Mouse (Mus musculus): Measurements from ENCODE around the gene Hmbs. TPM values are rescaled to one million over a fixed set of nuclear protein-coding genes. Genes with fewer than 3 reads are reported as not detected.

Hmbs gene
- total RNA-seq, 2 experiments from 2014 or later: 21.9 to 29.1 TPM

GRCm38 (mm10) chr9:44288076-44288958 lies 55.7 kb downstream of the Hmbs start, which contains the start of gene Abcg4:
Gene Abcg4 (minus strand): TSS chr9:44288615.
- Histone ChIP-seq H3K4me3 (peak within 1 kb of the TSS; percentile 78), H3K27ac (peak within 1 kb of the TSS; percentile 46)
- intact Hi-C loops (cut with DNase I): no loop called here
- no peak for TF ChIP-seq CTCF (IDR thresholded peaks at IDR 0.05)
- DNase-seq: peak; percentile 43

GRCm38 (mm10) chr9:44287401-44288075 lies 56.5 kb downstream of the Hmbs start:
- DNase-seq: peak; percentile 48
- no peak for TF ChIP-seq CTCF (IDR thresholded peaks at IDR 0.05)
- H3K4me3 ChIP-seq: peak overlapping the region; percentile 78
- intact Hi-C loops (cut with DNase I): no loop called here
- H3K27ac ChIP-seq: peak overlapping the region; percentile 46

GRCm38 (mm10) chr9:44287003-44287400 lies 57.0 kb downstream of the Hmbs start:
- TF ChIP-seq CTCF (IDR thresholded peaks at IDR 0.05): no peak
- DNase-seq: no peak
- intact Hi-C loops (cut with DNase I): no loop called here
- peak overlapping the region; percentile 78 for H3K4me3 ChIP-seq
- no peak overlapping the region for H3K27ac ChIP-seq

Small RNA genes lying within 50 kb of the gene (microRNA-seq; reads per million reads assigned to microRNA genes)
- gene Gm44335: not detected

Other genes starting within 250 kb of the Hmbs start
- not detected for gene Mfrp, start 242.5 kb downstream of the Hmbs start, total RNA-seq (2021)
- gene C1qtnf5, start 237.0 kb downstream of the Hmbs start, total RNA-seq (2021): 1 to 10 TPM; 2.5 to 7.6 TPM
- gene Gm49380, start 230.7 kb downstream of the Hmbs start, total RNA-seq (2021): 1 to 10 TPM in 1 of 2 experiments, under 1 TPM in 1; 0.71 to 1.4 TPM
- gene Rnf26, start 230.7 kb downstream of the Hmbs start, total RNA-seq (2021): 1 to 10 TPM; 3.0 to 3.1 TPM
- 10 to 100 TPM; 17.5 to 24.4 TPM for gene Mcam, start 209.8 kb downstream of the Hmbs start, total RNA-seq (2021)
- 10 to 100 TPM in 1 of 2 experiments, 1 to 10 TPM in 1; 7.5 to 13.4 TPM for gene Cbl, start 110.2 kb downstream of the Hmbs start, total RNA-seq (2021)
- not detected for gene Ccdc153, start 103.6 kb downstream of the Hmbs start, total RNA-seq (2021)
- gene Pdzd3, start 92.8 kb downstream of the Hmbs start, total RNA-seq (2021): 1 to 10 TPM in 1 of 2 experiments, under 1 TPM in 1; 0.97 to 1.6 TPM
- 10 to 100 TPM; 19.2 to 20.8 TPM for gene Nlrx1, start 75.6 kb downstream of the Hmbs start, total RNA-seq (2021)
- gene Abcg4, start 55.6 kb downstream of the Hmbs start, total RNA-seq (2021): under 1 TPM; 0.28 to 0.97 TPM
- 1 to 10 TPM; 6.3 to 6.8 TPM for gene Hinfp, start 38.6 kb downstream of the Hmbs start, total RNA-seq (2021)
- gene C2cd2l, start 23.9 kb downstream of the Hmbs start, total RNA-seq (2021): 10 to 100 TPM; 14.9 to 17.8 TPM
- gene Dpagt1, start 18.2 kb downstream of the Hmbs start, total RNA-seq (2021): 10 to 100 TPM; 12.3 to 14.1 TPM
- gene H2afx, start 9.5 kb downstream of the Hmbs start, total RNA-seq (2021): 1 to 10 TPM; 8.4 to 8.7 TPM
- 10 to 100 TPM; 16.6 to 19.5 TPM for gene Vps11, start 17.4 kb upstream of the Hmbs start, total RNA-seq (2021)
- 10 to 100 TPM; 24.2 to 33.6 TPM for gene Hyou1, start 35.3 kb upstream of the Hmbs start, total RNA-seq (2021)
- 100 to 1,000 TPM in 1 of 2 experiments, 10 to 100 TPM in 1; 90.6 to 129 TPM for gene Slc37a4, start 52.6 kb upstream of the Hmbs start, total RNA-seq (2021)
- 100 to 1,000 TPM; 740 to 827 TPM for gene Rps25, start 62.9 kb upstream of the Hmbs start, total RNA-seq (2021)
- gene Trappc4, start 63.4 kb upstream of the Hmbs start, total RNA-seq (2021): 10 to 100 TPM; 15.4 to 21.5 TPM
- gene Ccdc84, start 74.3 kb upstream of the Hmbs start, total RNA-seq (2021): 1 to 10 TPM; 5.0 to 5.7 TPM
- not detected for gene Foxr1, start 96.9 kb upstream of the Hmbs start, total RNA-seq (2021)
- gene Upk2, start 110.7 kb upstream of the Hmbs start, total RNA-seq (2021): under 1 TPM; 0.22 to 0.23 TPM
- gene Bcl9l, start 138.6 kb upstream of the Hmbs start, total RNA-seq (2021): 10 to 100 TPM; 38.3 to 43.6 TPM
- not detected for gene Cxcr5, start 217.6 kb upstream of the Hmbs start, total RNA-seq (2021)